ENCODE assay signal across 31 mouse cellular contexts in genomic region chr11:26170572-26170971, GRCm38 (mm10). TPM values are rescaled to one million over a fixed set of nuclear protein-coding genes. Genes with fewer than 3 reads are reported as not detected.
"Had no signal": no experiment of that assay in that cellular context is flagged by ENCODE, and none has a peak within 500 bp of the region (broad histone marks: within the 10 kb centered on the region; RNA-seq: fewer than 3 reads in every experiment).

No protein-coding gene starts in this region.

- H3K4me1 ChIP-seq: embryonic facial prominence, embryonic 10.5 days; embryonic facial prominence, embryonic 12.5 days; embryonic facial prominence, embryonic 13.5 days; embryonic facial prominence, embryonic 15.5 days; forebrain, embryonic 10.5 days; forebrain, embryonic 12.5 days; forebrain, embryonic 13.5 days; forebrain, embryonic 15.5 days; heart, embryonic 10.5 days had no signal

- H3K9ac ChIP-seq: embryonic facial prominence, embryonic 12.5 days; embryonic facial prominence, embryonic 13.5 days; embryonic facial prominence, embryonic 15.5 days; forebrain, embryonic 12.5 days; forebrain, embryonic 13.5 days; forebrain, embryonic 15.5 days; forebrain, postnatal 0 days had no signal

- H3K36me3 ChIP-seq: embryonic facial prominence, embryonic 10.5 days; embryonic facial prominence, embryonic 12.5 days; embryonic facial prominence, embryonic 13.5 days; embryonic facial prominence, embryonic 15.5 days; forebrain, embryonic 10.5 days; forebrain, embryonic 12.5 days; forebrain, embryonic 15.5 days; heart, embryonic 10.5 days had no signal

- ATAC-seq: forebrain, embryonic 13.5 days; forebrain, embryonic 14.5 days; forebrain, embryonic 15.5 days; forebrain, embryonic 16.5 days; forebrain, postnatal 0 days had no signal

- H3K4me3 ChIP-seq: embryonic facial prominence, embryonic 10.5 days; embryonic facial prominence, embryonic 12.5 days; embryonic facial prominence, embryonic 13.5 days; embryonic facial prominence, embryonic 15.5 days; erythroblast, embryonic 14.5 days; forebrain, embryonic 10.5 days; forebrain, embryonic 12.5 days; forebrain, embryonic 13.5 days; forebrain, embryonic 15.5 days; gastrocnemius, adult 2 months; heart, adult 2 months; heart, embryonic 10.5 days had no signal

- H3K27ac ChIP-seq: embryonic facial prominence, embryonic 10.5 days; embryonic facial prominence, embryonic 12.5 days; embryonic facial prominence, embryonic 13.5 days; embryonic facial prominence, embryonic 15.5 days; forebrain, embryonic 10.5 days; forebrain, embryonic 12.5 days; forebrain, embryonic 13.5 days; forebrain, embryonic 15.5 days; gastrocnemius, adult 2 months; heart, adult 2 months; heart, embryonic 10.5 days had no signal

- DNase-seq: cerebellum, postnatal 10 days; cerebellum, postnatal 14 days; cerebellum, postnatal 25 days; cerebellum, postnatal 36 days; embryo, embryonic 11 days; forebrain, postnatal 0 days; gastrocnemius, adult 2 months; gastrocnemius, postnatal 10 days; gastrocnemius, postnatal 14 days; gastrocnemius, postnatal 25 days; gastrocnemius, postnatal 36 days; heart, adult 11 months; heart, adult 18-20 months; heart, adult 2 months had no signal

- H3K9me3 ChIP-seq: embryonic facial prominence, embryonic 10.5 days; embryonic facial prominence, embryonic 12.5 days; embryonic facial prominence, embryonic 13.5 days; embryonic facial prominence, embryonic 15.5 days; forebrain, embryonic 10.5 days; forebrain, embryonic 12.5 days; forebrain, embryonic 13.5 days; forebrain, embryonic 15.5 days; heart, embryonic 10.5 days had no signal

RNA-seq across cellular contexts. Expression of gene 5730522E02Rik, which starts 40.0 kb away (rescaled TPM):
- total RNA-seq: common myeloid progenitor, adult 5-6 weeks; gastrocnemius, adult 18-20 months; gastrocnemius, adult 2 months; gastrocnemius, adult 8-10 months; gastrocnemius, postnatal 10 days; gastrocnemius, postnatal 14 days; gastrocnemius, postnatal 25 days; gastrocnemius, postnatal 36 days; granulocyte monocyte progenitor cell, adult 5-6 weeks; heart, adult 18-20 months; heart, adult 2 months; heart, adult 8-10 months had no signal
